Mouse (Mus musculus): ENCODE results near the gene Mllt6. TPM values are rescaled to one million over a fixed set of nuclear protein-coding genes. Genes with fewer than 3 reads are reported as not detected.
"Not testable (repeated sequence)": the region's sequence is repeated elsewhere in the genome, so short reads cannot be mapped to it uniquely, and the experiment has no call there.

Mllt6 gene
- polyA plus RNA-seq, 1 experiment from 2014 or later = 3.2 TPM

- H3K4me3 ChIP-seq = no peak overlapping the region
- no peak for ATAC-seq
- no peaks in the 10 kb centered on the region for H3K9me3 ChIP-seq (replicated peaks)
- no peaks in the 10 kb centered on the region for H3K27me3 ChIP-seq
- no peak overlapping the region for H3K9ac ChIP-seq
- H3K4me1 ChIP-seq = no peaks in the 10 kb centered on the region
- peaks cover 96% of the 10 kb centered on the region for H3K36me3 ChIP-seq (ENCODE audit: poor library complexity, severe bottlenecking)
- 92% methylated on average over 8 of the region's 8 CpGs for WGBS
- no peak overlapping the region for H3K27ac ChIP-seq
- no peak overlapping the region for H3K4me2 ChIP-seq
Observed at GRCm38 (mm10) chr11:97716021-97716420, 52.8 kb downstream of the Mllt6 start.

DNA sequence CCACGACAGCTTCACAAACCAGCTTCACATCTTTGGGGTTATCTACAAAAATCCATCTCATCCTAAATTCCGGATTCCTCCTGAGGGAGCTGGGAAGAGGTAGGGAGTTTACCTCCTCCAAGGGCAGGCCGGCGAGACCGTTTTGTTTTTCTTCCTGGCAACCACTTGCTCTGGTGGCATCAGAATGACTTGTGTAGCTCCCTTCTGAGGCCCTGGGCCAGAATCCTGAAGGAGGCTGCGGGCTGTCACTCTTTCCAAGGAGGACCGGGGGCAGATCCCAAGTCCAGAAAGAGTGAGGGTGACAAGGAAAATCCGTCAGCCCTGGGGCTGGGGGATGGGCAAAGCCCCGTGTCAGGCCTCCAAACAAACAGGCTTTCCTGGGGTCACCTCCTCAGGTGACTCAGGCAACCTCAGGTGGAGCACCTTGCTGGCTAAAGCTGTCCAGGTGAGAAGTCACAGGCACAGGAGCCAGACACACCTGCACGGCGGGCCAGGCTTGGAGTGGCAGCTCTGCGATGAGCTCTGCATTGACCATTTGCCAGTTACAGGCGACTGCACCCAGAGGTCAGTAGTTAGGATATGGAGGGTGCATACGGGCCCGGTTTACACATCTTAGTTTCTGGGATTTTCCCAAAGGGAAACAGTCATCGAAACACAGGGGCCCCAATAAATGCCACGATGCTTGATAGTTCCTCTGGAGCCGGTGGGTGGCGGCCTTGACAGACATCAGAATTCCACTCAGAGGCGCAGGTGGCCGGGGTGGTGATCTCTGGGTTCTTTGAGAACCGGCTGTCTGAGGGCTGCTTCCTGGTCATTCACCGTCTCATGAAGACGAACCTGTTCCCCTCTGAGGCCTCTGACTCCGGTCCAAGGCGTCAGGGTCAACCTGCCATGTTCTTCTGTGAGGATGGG lies 54.4 kb downstream of the Mllt6 start:
- no peak overlapping the region for H3K4me3 ChIP-seq
- H3K27me3 ChIP-seq = no peaks in the 10 kb centered on the region
- no peaks in the 10 kb centered on the region for H3K4me1 ChIP-seq
- H3K9me3 ChIP-seq (replicated peaks) = 0 out of 2 replicates have a peak, but pooled peaks cover 7% of the 10 kb centered on the region
- H3K9ac ChIP-seq = no peak overlapping the region
- ATAC-seq = no peak
- H3K27ac ChIP-seq = no peak overlapping the region
- no peak overlapping the region for H3K4me2 ChIP-seq
- peaks cover 96% of the 10 kb centered on the region for H3K36me3 ChIP-seq (ENCODE audit: poor library complexity, severe bottlenecking)
- 89% methylated on average over 26 of the region's 26 CpGs for WGBS

DNA sequence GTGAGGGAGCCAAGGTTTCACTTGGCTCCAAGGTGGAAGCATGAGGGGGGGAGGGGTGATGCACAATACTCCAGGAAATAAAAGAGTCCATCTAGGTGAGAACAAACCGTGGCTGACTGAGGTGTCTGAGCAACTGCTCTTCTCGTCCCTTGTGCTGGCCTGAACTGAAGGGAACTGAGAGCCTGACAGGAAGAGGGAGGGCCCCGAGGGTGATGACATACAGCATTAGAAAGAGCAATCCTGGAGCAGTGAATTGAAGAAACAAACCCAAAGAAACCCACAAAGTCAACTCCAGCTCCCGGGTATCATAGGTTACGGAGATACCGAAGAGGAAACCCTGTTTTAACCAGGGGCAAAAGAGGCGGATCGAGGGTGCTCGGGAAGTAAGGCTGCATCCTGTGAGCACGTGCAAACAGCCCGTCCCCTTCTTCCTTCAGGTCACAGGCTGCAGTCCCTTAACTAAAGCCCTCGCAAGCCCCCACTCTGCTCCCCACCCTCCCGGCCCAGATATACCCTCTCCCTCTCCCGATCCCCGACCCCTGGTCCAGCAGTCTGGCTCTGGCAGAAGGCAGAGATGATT lies 55.2 kb downstream of the Mllt6 start:
- no peak overlapping the region for H3K9ac ChIP-seq
- no peaks in the 10 kb centered on the region for H3K27me3 ChIP-seq
- 0 out of 2 replicates have a peak, but pooled peaks cover 7% of the 10 kb centered on the region for H3K9me3 ChIP-seq (replicated peaks)
- H3K36me3 ChIP-seq (ENCODE audit: poor library complexity, severe bottlenecking) = peaks cover 96% of the 10 kb centered on the region
- no peak overlapping the region for H3K4me3 ChIP-seq
- no peak overlapping the region for H3K27ac ChIP-seq
- no peaks in the 10 kb centered on the region for H3K4me1 ChIP-seq
- H3K4me2 ChIP-seq = no peak overlapping the region
- 90% methylated on average over 15 of the region's 15 CpGs for WGBS
- no peak for ATAC-seq

DNA sequence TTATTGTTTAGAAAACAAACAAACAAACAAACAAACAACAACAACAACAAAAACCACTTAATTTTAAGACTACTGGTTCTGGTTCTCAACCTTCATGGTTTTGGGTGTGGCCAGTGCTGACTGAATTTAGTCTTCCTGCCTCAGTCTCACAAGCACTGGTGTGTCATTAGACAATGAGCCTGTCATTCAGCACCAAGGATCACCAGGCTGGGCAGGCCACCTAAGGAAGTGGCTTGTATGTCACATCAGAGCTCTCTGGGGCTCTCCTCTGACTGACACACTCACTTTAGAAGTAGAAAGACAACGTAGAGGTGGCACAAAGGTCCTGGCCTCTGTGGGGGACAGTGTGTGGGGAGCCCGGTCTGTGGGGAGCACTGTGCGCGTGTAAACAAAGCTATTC lies 55.8 kb downstream of the Mllt6 start:
- no peak for ATAC-seq
- Histone ChIP-seq H3K9ac (no peak overlapping the region), H3K4me3 (no peak overlapping the region), H3K27me3 (no peaks in the 10 kb centered on the region), H3K9me3 (replicated peaks) (0 out of 2 replicates have a peak, but pooled peaks cover 7% of the 10 kb centered on the region), H3K36me3 (ENCODE audit: poor library complexity, severe bottlenecking) (peaks cover 96% of the 10 kb centered on the region), H3K4me2 (no peak overlapping the region), H3K27ac (no peak overlapping the region), H3K4me1 (no peaks in the 10 kb centered on the region)
- 94% methylated on average over 4 of the region's 4 CpGs for WGBS

DNA sequence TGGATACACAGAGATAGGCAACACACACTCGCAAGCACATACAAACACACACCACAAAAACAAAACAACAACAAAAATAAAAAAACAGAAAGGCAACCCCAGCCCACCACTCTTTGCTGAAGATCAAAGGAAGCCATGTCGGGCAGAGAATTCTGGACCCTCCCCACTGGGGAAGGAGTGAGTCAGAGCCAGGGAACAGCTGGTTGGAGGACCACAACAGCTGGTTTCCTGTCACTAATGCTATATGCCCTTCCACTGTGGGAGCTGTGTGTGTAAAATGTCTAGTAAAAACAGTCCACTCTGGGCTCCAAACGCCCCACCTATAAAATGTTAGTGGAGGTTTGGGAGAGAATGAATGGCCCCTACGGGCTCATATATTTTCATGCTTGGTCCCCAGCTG lies 58.1 kb downstream of the Mllt6 start:
- no peak overlapping the region for H3K27ac ChIP-seq
- H3K36me3 ChIP-seq (ENCODE audit: poor library complexity, severe bottlenecking) = peaks cover 98% of the 10 kb centered on the region
- H3K4me1 ChIP-seq = no peaks in the 10 kb centered on the region
- H3K9ac ChIP-seq = no peak overlapping the region
- no peak overlapping the region for H3K4me3 ChIP-seq
- 0 out of 2 replicates have a peak, but pooled peaks cover 7% of the 10 kb centered on the region for H3K9me3 ChIP-seq (replicated peaks)
- ATAC-seq = no peak
- WGBS = 95% methylated on average over 4 of the region's 4 CpGs
- H3K27me3 ChIP-seq = no peaks in the 10 kb centered on the region
- no peak overlapping the region for H3K4me2 ChIP-seq

DNA sequence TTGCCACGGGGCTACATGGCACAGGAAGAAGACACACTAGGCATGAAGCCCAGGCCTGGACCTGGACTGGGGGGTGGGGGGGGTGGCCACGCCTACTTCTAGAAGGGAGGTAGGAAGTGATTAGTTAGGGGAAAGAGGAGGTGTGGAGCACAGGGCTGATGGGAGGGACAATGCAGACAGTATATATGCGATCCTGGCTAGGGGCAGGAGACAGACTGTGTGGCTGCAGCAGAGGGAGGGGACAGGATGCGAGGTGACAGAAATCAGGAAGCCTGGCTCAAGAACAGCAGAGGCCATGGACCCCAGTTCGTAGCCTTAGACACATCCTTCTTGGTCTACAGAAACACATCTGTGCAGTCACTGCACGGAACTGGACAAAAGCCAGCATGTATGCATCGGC lies 60.5 kb downstream of the Mllt6 start:
- WGBS = 93% methylated on average over 7 of the region's 7 CpGs
- Histone ChIP-seq H3K9ac (no peak overlapping the region), H3K4me3 (no peak overlapping the region), H3K4me2 (no peak overlapping the region), H3K27ac (no peak overlapping the region), H3K9me3 (replicated peaks) (0 out of 2 replicates have a peak, but pooled peaks cover 7% of the 10 kb centered on the region), H3K4me1 (no peaks in the 10 kb centered on the region), H3K36me3 (ENCODE audit: poor library complexity, severe bottlenecking) (peaks cover 99% of the 10 kb centered on the region), H3K27me3 (no peaks in the 10 kb centered on the region)
- ATAC-seq = no peak

- Histone ChIP-seq H3K27me3 (no peaks in the 10 kb centered on the region), H3K27ac (no peak overlapping the region), H3K9me3 (replicated peaks) (no peaks in the 10 kb centered on the region), H3K4me3 (no peak overlapping the region), H3K4me1 (no peaks in the 10 kb centered on the region), H3K4me2 (no peak overlapping the region), H3K9ac (no peak overlapping the region), H3K36me3 (ENCODE audit: poor library complexity, severe bottlenecking) (peaks cover 93% of the 10 kb centered on the region)
- ATAC-seq = no peak
- 85% methylated on average over 7 of the region's 7 CpGs for WGBS
Observed at GRCm38 (mm10) chr11:97728311-97728710, 65.1 kb downstream of the Mllt6 start.

- no peak overlapping the region for H3K27ac ChIP-seq
- H3K4me2 ChIP-seq = no peak overlapping the region
- no peak for ATAC-seq
- no peaks in the 10 kb centered on the region for H3K27me3 ChIP-seq
- no peak overlapping the region for H3K4me3 ChIP-seq
- peaks cover 3% of the 10 kb centered on the region; the same call in 1 of the 2 replicates for H3K4me1 ChIP-seq
- no peak overlapping the region for H3K9ac ChIP-seq
- H3K36me3 ChIP-seq (ENCODE audit: poor library complexity, severe bottlenecking) = peaks cover 89% of the 10 kb centered on the region
- WGBS = 85% methylated on average over 7 of the region's 7 CpGs
- no peaks in the 10 kb centered on the region for H3K9me3 ChIP-seq (replicated peaks)
Observed at GRCm38 (mm10) chr11:97728730-97729129, 65.5 kb downstream of the Mllt6 start.

GRCm38 (mm10) chr11:97733689-97734088 lies 70.5 kb downstream of the Mllt6 start:
- ATAC-seq = no peak
- H3K9me3 ChIP-seq (replicated peaks) = no peaks in the 10 kb centered on the region
- no peak overlapping the region for H3K4me3 ChIP-seq
- H3K36me3 ChIP-seq (ENCODE audit: poor library complexity, severe bottlenecking) = peaks cover 40% of the 10 kb centered on the region
- no peaks in the 10 kb centered on the region for H3K27me3 ChIP-seq
- H3K4me1 ChIP-seq = peaks cover 4% of the 10 kb centered on the region; the same call in 1 of the 2 replicates
- no peak overlapping the region for H3K27ac ChIP-seq
- 39% methylated on average over 10 of the region's 10 CpGs for WGBS
- no peak overlapping the region for H3K9ac ChIP-seq
- no peak overlapping the region for H3K4me2 ChIP-seq

DNA sequence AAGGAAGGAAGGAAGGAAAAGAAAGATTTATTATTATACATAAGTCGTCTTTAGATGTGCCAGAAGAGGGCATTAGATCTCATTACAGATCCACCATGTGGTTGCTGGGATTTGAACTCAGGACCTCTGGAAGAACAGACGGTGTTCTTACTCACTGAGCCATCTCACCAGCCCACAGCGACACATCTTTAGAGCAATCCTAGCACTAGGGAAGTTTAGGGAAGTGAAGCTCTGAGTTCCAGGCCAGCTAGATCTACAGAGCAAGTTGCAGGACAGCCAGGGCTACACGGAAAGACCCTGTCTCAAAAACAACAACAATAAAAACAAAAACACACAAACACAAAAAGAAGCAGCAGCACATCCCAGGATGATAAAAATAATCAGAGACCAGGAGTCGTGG lies 71.6 kb downstream of the Mllt6 start:
- not testable (repeated sequence) for H3K27ac ChIP-seq; ATAC-seq; H3K4me2 ChIP-seq; H3K9me3 ChIP-seq (replicated peaks); H3K4me1 ChIP-seq; H3K9ac ChIP-seq; H3K27me3 ChIP-seq; H3K4me3 ChIP-seq
- peaks cover 29% of the 10 kb centered on the region for H3K36me3 ChIP-seq (ENCODE audit: poor library complexity, severe bottlenecking)
- 92% methylated on average over 5 of the region's 5 CpGs for WGBS
